Mouse (Mus musculus) bone marrow macrophage, adult 2 months (primary cell): ENCODE results near the gene Hoxa5.

Source experiments
- CTCF ChIP-seq: IDR thresholded peaks from 2 replicates; pipeline ENCODE4 v1.5.1; 2012; ENCODE audit warnings: low read depth, mild to moderate bottlenecking, low read length, moderate library complexity
- POLR2A ChIP-seq: IDR thresholded peaks from 2 replicates; pipeline ENCODE4 v1.6.1; 2012; ENCODE audit warnings: mild to moderate bottlenecking, low read depth, low read length, borderline replicate concordance

GRCm38 (mm10) chr6:52171938-52172337 lies 32.4 kb downstream of the Hoxa5 start:
- no peak for TF ChIP-seq POLR2A
- no peak for TF ChIP-seq CTCF
